Mouse (Mus musculus) liver, embryonic 12.5 days (tissue): ENCODE data around the gene I0C0044D17Rik. TPM values are rescaled to one million over a fixed set of nuclear protein-coding genes. Genes with fewer than 3 reads are reported as not detected.

Source experiments
- ATAC-seq: fragments of 200-750 bp; cut with Nextera tagmentation; 2 replicates; pipeline ENCODE4 v1.8.0; 2017; ENCODE audit warnings: moderate number of reproducible peaks, mild to moderate bottlenecking, moderate library complexity
- H3K27ac ChIP-seq: fragments of 300-500 bp; sonication (generic); 2 replicates; pipeline ENCODE4 v1.5.1; 2016; ENCODE audit warnings: mild to moderate bottlenecking
- H3K27me3 ChIP-seq: fragments of 300-500 bp; sonication (generic); replicated peaks from 2 replicates; pipeline ENCODE4 v1.6.1; 2016; ENCODE audit warnings: mild to moderate bottlenecking, moderate library complexity
- H3K36me3 ChIP-seq: fragments of 300-500 bp; sonication (generic); 2 replicates; pipeline ENCODE4 v1.6.1; 2016; ENCODE audit warnings: mild to moderate bottlenecking, moderate library complexity
- H3K4me1 ChIP-seq: fragments of 300-500 bp; sonication (generic); 2 replicates; pipeline ENCODE4 v1.6.1; 2016
- H3K4me2 ChIP-seq: fragments of 300-500 bp; sonication (generic); 2 replicates; pipeline ENCODE4 v1.6.1; 2016; ENCODE audit warnings: mild to moderate bottlenecking, moderate library complexity
- H3K4me3 ChIP-seq: fragments of 300-500 bp; sonication (generic); 2 replicates; pipeline ENCODE4 v1.5.1; 2016; ENCODE audit warnings: mild to moderate bottlenecking, moderate library complexity
- H3K9ac ChIP-seq: fragments of 300-500 bp; sonication (generic); 2 replicates; pipeline ENCODE4 v1.6.1; 2016; ENCODE audit warnings: mild to moderate bottlenecking, moderate library complexity
- H3K9me3 ChIP-seq: fragments of 300-500 bp; sonication (generic); replicated peaks from 2 replicates; pipeline ENCODE4 v1.6.1; 2016; ENCODE audit warnings: mild to moderate bottlenecking, moderate library complexity
- WGBS: fragments of 180-500 bp; shearing (Covaris S2); methylation state at CpG from one replicate; pipeline ENCODE4 v1.1.7; 2016; ENCODE audit not compliant: insufficient replicate concordance; 5-methylcytosine and 5-hydroxymethylcytosine counted together
- polyA plus RNA-seq: library from polyadenylated mRNA; unstranded; fragments of >200 nt; fragmentation: Nextera tagmentation; extraction: Ambion mirVana; gene quantifications from 2 replicates; pipeline ENCODE4 v1.2.1, GENCODE M21; 2016

I0C0044D17Rik gene
- polyA plus RNA-seq, 1 experiment from 2014 or later = not detected

DNA sequence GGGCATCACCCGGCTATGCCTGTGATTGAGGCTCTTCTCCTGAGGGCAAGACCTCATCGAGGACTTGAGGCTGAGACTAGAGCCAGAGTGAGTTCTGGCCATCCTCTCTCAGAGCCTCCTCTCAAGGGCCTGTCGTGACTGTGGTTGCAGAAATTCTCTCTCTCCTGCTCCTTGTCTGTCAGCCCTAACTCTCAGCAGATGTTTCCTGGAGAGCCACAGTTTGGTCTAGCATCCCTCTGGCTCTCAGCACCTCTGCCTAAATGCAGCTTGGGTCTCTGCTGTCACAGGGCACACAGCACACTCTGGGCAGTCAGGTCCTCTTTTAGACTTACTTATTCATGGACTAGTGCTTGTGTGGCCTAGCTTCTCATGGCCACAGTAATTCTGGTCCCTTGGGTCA is 1.2 kb downstream of the I0C0044D17Rik start:
- peaks cover 26% of the 10 kb centered on the region for H3K27me3 ChIP-seq
- 53% methylated on average over 3 of the region's 3 CpGs for WGBS
- H3K9ac ChIP-seq = no peak overlapping the region
- no peak overlapping the region for H3K4me3 ChIP-seq
- H3K9me3 ChIP-seq = no peaks in the 10 kb centered on the region
- ATAC-seq = no peak
- H3K27ac ChIP-seq = no peak overlapping the region
- no peaks in the 10 kb centered on the region for H3K4me1 ChIP-seq
- H3K4me2 ChIP-seq = no peak overlapping the region
- no peaks in the 10 kb centered on the region for H3K36me3 ChIP-seq

DNA sequence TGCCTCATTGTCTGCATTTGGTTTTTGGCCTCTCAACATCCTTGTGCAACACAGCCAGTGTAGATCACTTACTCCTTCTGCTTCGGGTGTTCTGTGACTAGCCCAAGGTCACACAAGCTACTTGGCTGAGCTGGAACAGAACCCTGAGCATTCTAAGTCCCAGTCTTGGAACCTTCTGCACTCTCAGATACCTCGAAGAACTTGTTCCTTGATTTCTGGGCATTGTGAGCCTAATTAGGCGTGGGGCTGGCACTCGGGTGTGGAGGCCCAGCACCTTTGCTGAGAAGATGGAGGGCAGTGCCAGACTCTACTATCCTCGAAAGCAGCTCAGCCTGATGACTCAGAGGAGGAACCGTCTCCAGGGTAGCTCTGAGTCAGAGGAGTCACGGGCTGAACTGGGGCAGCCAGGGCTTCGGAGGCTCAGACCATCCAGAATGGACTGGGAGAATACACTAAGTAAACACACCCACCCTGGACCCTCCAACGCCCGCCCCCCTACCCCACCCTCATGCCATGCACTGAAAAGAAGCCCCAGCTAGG is 4.4 kb downstream of the I0C0044D17Rik start:
- ATAC-seq = no peak
- Histone ChIP-seq H3K4me1 (no peaks in the 10 kb centered on the region), H3K9ac (no peak overlapping the region), H3K4me3 (no peak overlapping the region), H3K27ac (no peak overlapping the region), H3K4me2 (no peak overlapping the region), H3K36me3 (no peaks in the 10 kb centered on the region), H3K27me3 (peaks cover 50% of the 10 kb centered on the region), H3K9me3 (no peaks in the 10 kb centered on the region)
- 50% methylated on average over 10 of the region's 10 CpGs for WGBS

DNA sequence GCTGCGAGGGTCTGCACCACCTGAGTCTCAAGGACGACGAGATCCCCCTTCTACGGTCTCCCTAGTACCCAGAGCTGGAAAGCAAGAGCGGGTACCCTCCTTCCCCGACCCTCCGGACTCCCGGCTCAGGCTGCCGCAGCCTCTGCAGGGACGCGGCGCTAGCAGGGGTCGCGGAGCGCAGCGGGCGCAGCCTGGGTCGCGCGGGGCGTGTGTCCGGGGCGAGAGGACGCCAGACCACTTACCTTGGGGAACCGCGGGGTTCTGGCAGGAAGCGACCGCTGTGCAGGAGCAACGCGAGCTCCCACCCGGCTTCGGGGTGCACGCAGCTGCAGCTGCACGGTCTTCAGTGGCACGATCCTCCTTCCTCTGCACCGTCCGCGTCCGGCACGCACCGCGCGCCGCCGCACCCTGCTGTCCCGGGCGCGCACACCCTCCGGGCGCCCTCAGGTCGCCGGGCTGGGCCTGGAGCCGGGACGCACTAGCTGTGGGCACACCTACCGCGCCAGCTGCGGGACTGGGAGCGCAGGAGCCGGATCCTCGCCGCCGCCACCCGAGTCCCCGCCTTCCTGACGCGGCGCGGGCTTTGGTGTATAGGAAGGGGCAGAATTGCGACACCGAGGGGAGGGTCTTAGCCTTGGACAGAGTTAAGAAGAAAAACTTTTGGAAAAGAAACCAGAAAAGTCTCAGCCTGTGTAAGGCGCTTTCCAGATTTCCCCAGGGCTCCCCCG is 6.3 kb downstream of the I0C0044D17Rik start, which contains the start of gene Kank4:
Gene Kank4, minus strand, starts transcription at position 354 of the 728 bp plus-strand sequence.
- WGBS = 1% methylated on average over 72 of the region's 72 CpGs
- Histone ChIP-seq H3K9ac (no peak within 1 kb of the TSS), H3K4me2 (peak within 1 kb of the TSS; percentile 66), H3K9me3 (no peaks in the 10 kb centered on the region), H3K4me3 (peak within 1 kb of the TSS; percentile 51), H3K36me3 (no peaks in the 10 kb centered on the region), H3K4me1 (no peaks in the 10 kb centered on the region), H3K27ac (no peak within 1 kb of the TSS), H3K27me3 (peaks cover 50% of the 10 kb centered on the region)
- ATAC-seq = no peak

DNA sequence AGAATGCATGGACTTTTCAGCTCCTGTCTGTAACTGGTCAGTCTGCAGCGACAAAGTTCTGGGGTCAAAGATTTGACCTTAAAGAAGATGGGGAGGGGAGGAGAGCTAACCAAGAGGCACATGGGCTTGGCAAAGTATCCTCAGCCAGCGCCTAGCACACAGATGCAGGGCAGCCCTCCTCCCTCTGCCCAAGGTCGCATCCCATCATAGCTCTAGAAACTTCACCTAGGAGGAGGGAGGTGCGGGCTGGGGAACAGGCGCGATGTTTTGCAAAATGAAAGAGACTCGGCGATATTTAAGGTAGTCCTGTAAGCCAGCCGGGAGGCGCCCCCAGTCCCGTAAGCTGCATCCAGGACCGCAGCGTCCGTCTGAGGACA is 6.8 kb downstream of the I0C0044D17Rik start:
- no peaks in the 10 kb centered on the region for H3K9me3 ChIP-seq
- H3K4me3 ChIP-seq = peak overlapping the region; percentile 51
- H3K4me1 ChIP-seq = no peaks in the 10 kb centered on the region
- WGBS = 3% methylated on average over 14 of the region's 14 CpGs
- no peak overlapping the region for H3K9ac ChIP-seq
- H3K27me3 ChIP-seq = peaks cover 50% of the 10 kb centered on the region
- H3K4me2 ChIP-seq = peak overlapping the region; percentile 66
- H3K36me3 ChIP-seq = no peaks in the 10 kb centered on the region
- ATAC-seq = no peak
- no peak overlapping the region for H3K27ac ChIP-seq

DNA sequence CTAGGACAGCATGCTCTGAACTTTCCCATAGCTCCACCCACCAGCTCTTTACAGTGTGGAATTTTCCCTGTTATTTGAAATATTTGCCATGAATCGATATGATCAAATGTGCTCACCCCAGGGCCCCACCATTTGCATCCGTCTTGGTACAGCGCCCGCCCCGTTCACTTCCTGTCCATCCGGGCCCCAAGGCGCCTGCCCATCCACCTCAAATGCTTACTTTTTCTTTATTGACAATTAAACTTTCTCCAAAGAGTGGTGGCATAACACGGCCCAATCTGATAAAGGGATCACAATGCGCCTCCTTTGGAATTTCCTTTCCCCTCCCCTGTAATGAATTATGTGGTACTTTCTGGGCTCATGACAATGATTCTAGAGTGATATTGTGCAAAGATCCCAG is 17.3 kb downstream of the I0C0044D17Rik start:
- no peak overlapping the region for H3K4me3 ChIP-seq
- H3K9me3 ChIP-seq = no peaks in the 10 kb centered on the region
- H3K27ac ChIP-seq = no peak overlapping the region
- no peaks in the 10 kb centered on the region for H3K36me3 ChIP-seq
- ATAC-seq = no peak
- H3K9ac ChIP-seq = no peak overlapping the region
- no peaks in the 10 kb centered on the region for H3K4me1 ChIP-seq
- H3K27me3 ChIP-seq = no peaks in the 10 kb centered on the region
- H3K4me2 ChIP-seq = no peak overlapping the region
- 66% methylated on average over 9 of the region's 9 CpGs for WGBS

DNA sequence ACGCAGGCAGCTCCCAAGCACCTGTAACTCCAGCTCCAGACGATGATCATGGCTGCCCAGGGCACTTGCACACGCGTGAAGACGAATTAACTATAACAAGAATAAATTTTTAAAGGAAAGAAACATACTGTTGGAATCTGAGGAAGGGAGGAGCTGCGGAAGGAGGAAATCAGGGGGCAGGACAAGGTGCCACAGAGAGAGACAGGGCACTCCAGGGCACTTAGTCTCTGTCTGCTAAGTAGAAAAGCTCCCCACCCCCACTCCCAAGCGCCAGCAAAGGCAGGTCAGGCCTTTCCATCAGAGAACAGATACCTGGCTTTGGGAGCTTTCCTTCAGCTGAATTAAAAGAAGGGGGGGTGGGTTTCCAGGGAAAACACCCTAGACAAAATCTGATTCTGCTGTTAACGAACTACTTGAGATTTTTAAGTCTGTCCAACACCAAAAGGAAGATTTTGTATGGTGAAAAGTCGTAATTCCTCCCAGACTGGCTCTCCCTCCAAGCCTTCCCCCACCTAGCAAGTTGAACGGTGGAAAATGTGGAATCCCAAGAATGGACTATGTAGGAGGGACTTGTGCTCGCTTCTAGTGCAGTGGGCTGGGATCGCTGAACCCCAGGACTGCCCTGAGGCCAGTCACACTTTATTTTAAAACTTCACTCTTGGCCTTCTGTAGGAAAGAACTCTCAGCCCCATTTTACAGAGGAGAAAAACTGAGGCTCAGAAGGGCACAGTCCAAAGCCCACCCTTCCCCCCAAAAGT is 18.2 kb downstream of the I0C0044D17Rik start:
- Histone ChIP-seq H3K9ac (no peak overlapping the region), H3K27me3 (no peaks in the 10 kb centered on the region), H3K9me3 (no peaks in the 10 kb centered on the region), H3K36me3 (no peaks in the 10 kb centered on the region), H3K4me2 (no peak overlapping the region), H3K4me3 (no peak overlapping the region), H3K27ac (no peak overlapping the region), H3K4me1 (no peaks in the 10 kb centered on the region)
- WGBS = 54% methylated on average over 12 of the region's 12 CpGs
- ATAC-seq = no peak

DNA sequence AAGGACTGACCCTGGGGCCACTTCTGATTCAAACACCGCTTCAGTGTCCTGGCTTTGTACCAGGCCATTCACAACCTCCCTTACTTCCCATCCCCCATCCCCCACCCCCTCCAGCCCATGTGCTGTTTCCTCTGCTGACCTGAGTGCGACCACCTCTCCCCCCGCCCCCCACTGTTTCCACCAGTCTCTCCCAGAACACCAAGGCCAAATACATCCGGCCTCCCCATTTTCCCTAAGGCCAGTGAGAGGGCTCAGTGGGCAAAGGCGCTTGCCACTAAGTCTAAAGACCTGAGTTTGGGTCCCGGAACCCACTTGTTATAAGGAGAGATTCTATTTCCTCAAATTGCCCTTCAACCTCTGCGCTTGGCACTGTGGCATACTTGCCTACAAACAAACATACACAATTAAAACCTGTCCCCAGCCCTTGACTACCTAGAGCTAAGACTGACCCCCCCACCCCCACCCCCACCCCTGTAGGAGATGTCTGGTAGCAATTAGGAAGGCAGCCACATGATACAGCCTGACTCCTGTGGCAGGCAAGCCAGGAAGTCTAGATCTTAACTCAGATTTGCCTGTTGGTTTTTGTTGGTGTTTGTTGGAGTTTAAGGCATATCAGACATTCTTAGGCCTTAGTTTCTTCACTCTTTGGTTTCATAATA is 19.0 kb downstream of the I0C0044D17Rik start:
- Histone ChIP-seq H3K27ac (no peak overlapping the region), H3K9ac (no peak overlapping the region), H3K27me3 (no peaks in the 10 kb centered on the region), H3K4me2 (no peak overlapping the region), H3K36me3 (no peaks in the 10 kb centered on the region), H3K4me3 (no peak overlapping the region), H3K9me3 (no peaks in the 10 kb centered on the region), H3K4me1 (no peaks in the 10 kb centered on the region)
- ATAC-seq = no peak
- WGBS = 60% methylated on average over 7 of the region's 7 CpGs

DNA sequence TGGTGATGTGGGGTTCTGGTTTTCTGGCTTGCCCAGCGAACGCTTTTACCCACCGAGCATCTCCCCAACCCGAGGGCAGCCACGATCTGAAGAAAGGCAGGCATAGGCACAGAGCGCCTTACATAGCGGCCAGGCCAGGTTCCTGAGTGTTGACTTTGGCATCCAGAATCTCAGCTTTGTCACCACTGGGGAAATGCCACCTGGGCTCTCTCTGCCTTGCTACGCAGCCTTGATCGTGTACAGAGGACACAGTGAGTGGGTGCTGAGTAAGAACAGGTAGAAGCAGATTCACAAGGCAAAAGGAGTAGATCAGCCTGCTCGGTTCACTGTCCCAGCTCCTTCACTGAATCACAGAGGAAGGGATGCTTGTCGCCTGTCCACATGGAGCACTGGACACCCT is 21.9 kb downstream of the I0C0044D17Rik start:
- no peak for ATAC-seq
- Histone ChIP-seq H3K9me3 (no peaks in the 10 kb centered on the region), H3K4me2 (no peak overlapping the region), H3K27me3 (no peaks in the 10 kb centered on the region), H3K4me3 (no peak overlapping the region), H3K27ac (no peak overlapping the region), H3K4me1 (no peaks in the 10 kb centered on the region), H3K9ac (no peak overlapping the region), H3K36me3 (no peaks in the 10 kb centered on the region)
- 77% methylated on average over 11 of the region's 11 CpGs for WGBS

DNA sequence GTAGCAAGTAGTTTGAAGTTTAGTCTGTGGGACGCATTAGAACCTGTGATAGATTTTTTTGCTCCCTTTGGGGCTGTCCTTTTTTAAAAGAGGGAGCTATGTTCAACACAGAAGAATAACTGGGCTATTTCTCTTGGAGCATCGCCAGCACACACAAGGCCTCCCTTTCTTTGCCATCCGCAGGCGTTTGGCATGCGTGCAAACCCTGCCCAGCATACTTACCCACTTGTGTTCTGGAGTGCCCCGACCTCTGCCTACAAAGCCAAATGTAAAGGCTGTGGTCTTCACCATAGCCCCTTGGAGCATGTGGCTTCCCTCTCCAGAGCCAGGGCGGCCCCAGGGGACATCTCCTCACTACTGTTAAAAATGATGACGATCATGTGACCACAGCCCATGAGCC is 22.8 kb downstream of the I0C0044D17Rik start:
- no peak overlapping the region for H3K4me2 ChIP-seq
- H3K9me3 ChIP-seq = no peaks in the 10 kb centered on the region
- no peak for ATAC-seq
- H3K4me1 ChIP-seq = no peaks in the 10 kb centered on the region
- WGBS = 75% methylated on average over 8 of the region's 8 CpGs
- H3K9ac ChIP-seq = no peak overlapping the region
- H3K36me3 ChIP-seq = no peaks in the 10 kb centered on the region
- H3K4me3 ChIP-seq = no peak overlapping the region
- H3K27ac ChIP-seq = no peak overlapping the region
- H3K27me3 ChIP-seq = no peaks in the 10 kb centered on the region

DNA sequence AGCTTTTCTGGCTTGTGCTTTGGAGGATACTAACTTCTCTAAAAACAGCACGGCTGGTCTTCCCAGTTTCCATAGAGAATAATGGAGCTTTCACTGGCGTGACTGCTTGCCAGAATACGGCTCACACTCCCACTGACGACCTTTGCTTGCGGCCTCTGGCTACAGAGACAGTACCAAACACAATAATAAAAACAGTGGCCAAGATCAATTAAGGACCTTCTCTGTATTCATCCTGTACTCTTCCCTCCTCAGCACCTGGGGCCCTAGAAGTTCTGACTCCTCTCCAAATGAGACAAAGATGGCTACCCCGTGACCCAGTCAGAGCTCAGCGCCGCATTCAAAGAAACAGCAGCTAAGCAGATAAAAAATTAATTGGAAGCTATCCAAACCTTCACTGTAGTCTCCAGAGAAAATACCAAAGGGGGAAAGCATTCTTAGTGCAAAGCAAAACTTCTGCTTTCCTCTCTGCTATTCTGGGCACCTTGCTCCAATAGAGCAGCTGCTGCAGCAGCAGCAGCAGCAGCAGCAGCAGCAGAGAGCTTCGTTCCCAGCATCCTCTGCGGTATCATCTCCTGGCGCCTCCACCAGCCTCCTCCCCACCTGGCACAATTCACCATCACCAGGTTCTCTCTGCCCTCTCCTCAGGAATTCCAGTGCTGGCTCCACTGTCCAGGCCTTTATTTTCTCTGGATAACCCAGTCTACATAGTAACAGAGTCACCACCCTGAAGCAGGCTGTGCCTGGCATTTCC is 26.9 kb downstream of the I0C0044D17Rik start:
- no peaks in the 10 kb centered on the region for H3K4me1 ChIP-seq
- H3K36me3 ChIP-seq = no peaks in the 10 kb centered on the region
- H3K9ac ChIP-seq = no peak overlapping the region
- WGBS = 77% methylated on average over 11 of the region's 11 CpGs
- no peak overlapping the region for H3K4me2 ChIP-seq
- ATAC-seq = no peak
- H3K27me3 ChIP-seq = no peaks in the 10 kb centered on the region
- no peak overlapping the region for H3K4me3 ChIP-seq
- no peak overlapping the region for H3K27ac ChIP-seq
- H3K9me3 ChIP-seq = no peaks in the 10 kb centered on the region

DNA sequence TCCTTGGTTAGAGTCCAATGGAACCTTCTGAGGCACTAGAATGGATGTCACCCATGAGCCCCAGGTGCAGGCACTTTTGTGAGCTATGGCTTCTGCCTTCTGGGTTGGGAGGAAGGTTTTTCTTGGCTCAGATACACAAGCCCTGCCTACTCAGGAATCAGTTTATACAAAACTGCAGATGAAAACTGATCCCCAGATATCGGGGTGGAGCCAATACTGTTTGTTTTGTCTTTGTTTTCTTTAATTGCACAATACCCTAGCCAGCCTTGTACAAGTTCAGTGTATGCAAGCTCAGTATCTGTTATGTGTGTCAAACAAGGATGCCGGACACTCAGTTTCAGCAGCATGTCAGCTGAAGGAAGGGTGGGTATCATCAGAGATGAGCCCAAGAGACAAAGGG is 28.4 kb downstream of the I0C0044D17Rik start:
- H3K4me2 ChIP-seq = no peak overlapping the region
- no peak overlapping the region for H3K4me3 ChIP-seq
- H3K27ac ChIP-seq = no peak overlapping the region
- ATAC-seq = no peak
- no peak overlapping the region for H3K9ac ChIP-seq
- no peaks in the 10 kb centered on the region for H3K4me1 ChIP-seq
- 60% methylated on average over 2 of the region's 2 CpGs for WGBS
- H3K27me3 ChIP-seq = peaks cover 9% of the 10 kb centered on the region; the same call in 1 of the 2 replicates
- H3K36me3 ChIP-seq = no peaks in the 10 kb centered on the region
- H3K9me3 ChIP-seq = no peaks in the 10 kb centered on the region
